Mouse (Mus musculus) neural tube, embryonic 13.5 days (tissue): ENCODE results near the gene Alg14. TPM values are rescaled to one million over a fixed set of nuclear protein-coding genes. Genes with fewer than 3 reads are reported as not detected.

Experiments used
- ATAC-seq: fragments of 200-750 bp; cut with Nextera tagmentation; 2 replicates; pipeline ENCODE4 v1.8.0; 2017; ENCODE audit warnings: low read depth, mild to moderate bottlenecking, moderate TSS enrichment, moderate library complexity
- H3K27ac ChIP-seq: fragments of 300-500 bp; sonication (generic); replicated peaks from 2 replicates; pipeline ENCODE4 v1.5.1; 2015; ENCODE audit warnings: moderate library complexity, mild to moderate bottlenecking, inconsistent platforms
- H3K27me3 ChIP-seq: fragments of 300-500 bp; sonication (generic); 2 replicates; pipeline ENCODE4 v1.6.1; 2015; ENCODE audit warnings: mild to moderate bottlenecking, inconsistent platforms
- H3K36me3 ChIP-seq: fragments of 300-500 bp; sonication (generic); 2 replicates; pipeline ENCODE4 v1.6.1; 2015; ENCODE audit warnings: mild to moderate bottlenecking, inconsistent platforms
- H3K4me1 ChIP-seq: fragments of 300-500 bp; sonication (generic); replicated peaks from 2 replicates; pipeline ENCODE4 v1.6.1; 2015; ENCODE audit warnings: inconsistent platforms
- H3K4me2 ChIP-seq: fragments of 300-500 bp; sonication (generic); 2 replicates; pipeline ENCODE4 v1.6.1; 2015; ENCODE audit warnings: inconsistent platforms, mild to moderate bottlenecking, moderate library complexity
- H3K4me3 ChIP-seq: fragments of 300-500 bp; sonication (generic); 2 replicates; pipeline ENCODE4 v1.5.1; 2015; ENCODE audit warnings: mild to moderate bottlenecking, inconsistent platforms
- H3K9ac ChIP-seq: fragments of 300-500 bp; sonication (generic); 2 replicates; pipeline ENCODE4 v1.6.1; 2015; ENCODE audit warnings: moderate library complexity, mild to moderate bottlenecking, inconsistent platforms
- H3K9me3 ChIP-seq: fragments of 300-500 bp; sonication (generic); 2 replicates; pipeline ENCODE4 v1.6.1; 2016; ENCODE audit warnings: inconsistent platforms
- WGBS: fragments of 180-500 bp; shearing (Covaris S2); methylation state at CpG from one replicate; pipeline ENCODE4 v1.1.7; 2015; 5-methylcytosine and 5-hydroxymethylcytosine counted together
- polyA plus RNA-seq: library from polyadenylated mRNA; unstranded; fragments of >200 nt; fragmentation: Nextera tagmentation; extraction: Ambion mirVana; gene quantifications from 2 replicates; pipeline ENCODE4 v1.2.1, GENCODE M21; 2015

Gene Alg14
- polyA plus RNA-seq, 1 experiment from 2014 or later: 39.3 TPM

DNA sequence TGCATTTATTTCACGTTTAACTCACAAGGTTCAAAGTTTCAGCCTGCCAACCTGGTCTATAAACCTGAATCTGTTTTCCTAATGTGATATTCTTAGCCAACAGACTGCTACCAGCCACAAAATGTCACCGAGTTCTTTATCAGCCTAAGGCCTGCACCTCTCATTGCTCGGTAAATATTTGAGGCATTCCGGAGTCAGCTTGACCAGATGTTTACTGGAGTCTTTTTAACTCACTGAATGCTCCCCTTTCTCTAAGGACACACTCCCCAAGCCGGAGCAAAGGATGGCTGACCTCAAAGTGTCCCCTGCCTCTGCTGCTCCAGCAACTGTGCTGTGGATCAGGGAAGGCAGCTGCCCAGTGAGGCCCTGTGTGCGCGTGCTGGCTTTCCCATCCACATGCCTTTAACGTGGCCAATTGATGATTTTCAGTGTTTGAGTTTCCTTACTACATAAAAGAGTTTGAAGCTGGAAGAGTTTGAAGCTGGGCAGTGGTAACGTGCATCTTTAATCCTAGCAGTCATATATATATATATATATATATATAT, 82.4 kb downstream of the Alg14 start:
- Histone ChIP-seq H3K4me1 (no peaks in the 10 kb centered on the region), H3K27ac (no peak overlapping the region), H3K9me3 (no peaks in the 10 kb centered on the region), H3K4me3 (no peak overlapping the region), H3K36me3 (no peaks in the 10 kb centered on the region), H3K4me2 (no peak overlapping the region), H3K27me3 (no peaks in the 10 kb centered on the region), H3K9ac (no peak overlapping the region)
- ATAC-seq: no peak
- 71% methylated on average over 9 of the region's 9 CpGs for WGBS

DNA sequence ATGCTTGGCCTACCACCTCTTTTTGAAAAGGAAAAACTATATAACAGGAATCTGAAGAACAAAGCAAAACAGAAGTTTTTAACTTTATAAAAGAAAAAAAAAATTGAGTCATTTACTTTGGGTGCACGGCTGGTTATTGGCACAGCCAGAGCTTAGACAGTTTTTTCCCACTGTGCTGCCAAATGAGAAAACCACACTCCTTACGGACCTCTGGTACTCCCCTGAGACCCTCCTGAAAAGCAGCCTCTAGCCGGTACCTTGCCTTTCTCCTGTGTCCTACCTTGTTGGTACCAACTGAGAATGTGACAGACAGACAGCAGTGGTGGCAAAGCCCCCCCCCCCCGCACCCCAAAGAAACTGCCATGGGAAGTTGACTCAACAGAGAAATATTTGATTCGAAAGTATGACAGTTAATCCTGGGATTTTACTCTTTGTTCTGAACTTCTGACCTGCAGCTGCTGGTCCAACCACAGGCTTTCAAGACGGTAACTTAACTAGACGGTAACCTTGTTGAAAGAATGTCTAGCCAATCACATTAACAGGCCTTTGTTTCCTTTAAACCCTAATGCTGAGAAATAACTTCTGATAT, 84.1 kb downstream of the Alg14 start:
- no peak overlapping the region for H3K27ac ChIP-seq
- no peaks in the 10 kb centered on the region for H3K4me1 ChIP-seq
- no peak overlapping the region for H3K4me2 ChIP-seq
- WGBS: 74% methylated on average over 7 of the region's 7 CpGs
- H3K27me3 ChIP-seq: no peaks in the 10 kb centered on the region
- H3K9ac ChIP-seq: no peak overlapping the region
- no peaks in the 10 kb centered on the region for H3K9me3 ChIP-seq
- H3K36me3 ChIP-seq: no peaks in the 10 kb centered on the region
- no peak overlapping the region for H3K4me3 ChIP-seq
- no peak for ATAC-seq

DNA sequence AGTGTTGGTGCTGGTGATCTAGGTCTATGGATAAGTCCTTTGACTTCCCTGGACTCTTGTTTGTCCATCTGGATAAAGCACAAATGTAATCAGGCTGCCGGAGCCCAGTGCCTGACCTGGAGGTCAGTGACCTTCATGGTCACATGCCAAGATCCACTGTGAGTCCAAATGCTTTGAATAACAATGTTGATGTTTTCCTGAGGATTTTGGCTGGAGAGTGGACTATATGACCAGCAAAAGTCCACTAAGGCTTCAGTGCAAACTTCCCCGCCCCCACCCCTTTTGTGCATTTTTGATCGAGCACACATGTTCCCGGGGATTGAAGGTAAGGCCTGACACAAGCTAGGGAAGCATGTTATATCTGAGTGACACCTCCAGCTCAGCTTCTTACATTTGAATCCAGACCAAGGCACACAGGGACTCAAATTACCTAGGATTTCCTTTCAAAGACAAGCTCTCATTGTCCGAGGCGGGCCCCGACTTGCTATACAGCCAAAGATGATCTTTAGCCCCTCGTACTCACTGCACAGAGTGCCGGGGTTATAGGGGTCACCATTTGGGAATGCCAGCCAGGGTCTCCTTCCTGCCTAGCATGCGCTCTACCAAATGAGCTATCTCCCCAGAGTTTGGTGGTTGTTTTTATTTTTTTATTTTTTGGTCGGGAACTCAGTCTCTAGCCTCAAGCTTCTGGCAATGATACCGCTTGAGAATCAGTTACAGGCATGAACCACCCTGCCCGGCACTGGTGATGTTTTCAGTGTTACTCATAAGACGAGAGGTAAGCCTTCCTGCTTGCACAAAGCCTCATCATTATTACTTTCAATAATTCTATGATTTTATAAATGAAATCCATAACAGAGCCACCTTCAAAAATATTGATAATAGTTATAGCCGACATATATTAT, 87.4 kb downstream of the Alg14 start:
- 59% methylated on average over 15 of the region's 15 CpGs for WGBS
- H3K4me2 ChIP-seq: no peak overlapping the region
- ATAC-seq: no peak
- H3K4me1 ChIP-seq: no peaks in the 10 kb centered on the region
- H3K9me3 ChIP-seq: no peaks in the 10 kb centered on the region
- no peak overlapping the region for H3K27ac ChIP-seq
- no peak overlapping the region for H3K9ac ChIP-seq
- no peaks in the 10 kb centered on the region for H3K27me3 ChIP-seq
- H3K4me3 ChIP-seq: no peak overlapping the region
- no peaks in the 10 kb centered on the region for H3K36me3 ChIP-seq

DNA sequence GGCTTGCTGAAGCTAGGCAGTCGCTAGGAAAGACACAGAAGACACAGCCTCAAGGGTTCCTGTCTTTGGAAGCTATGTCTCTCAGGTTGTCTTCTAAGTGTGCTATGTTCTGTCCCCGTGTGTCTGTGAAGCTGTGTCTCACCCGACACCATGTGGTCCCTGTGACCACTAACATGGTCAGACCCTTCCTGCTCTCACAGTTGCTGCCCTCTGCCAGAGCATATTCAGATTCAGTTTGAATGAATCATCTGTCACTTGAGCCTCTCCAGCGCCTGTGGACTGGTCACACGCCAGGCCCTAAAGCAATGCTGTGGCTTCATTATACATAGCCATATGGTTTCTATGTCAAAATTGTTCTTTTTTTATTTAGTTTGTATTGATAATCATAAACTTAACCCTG, 88.1 kb downstream of the Alg14 start:
- Histone ChIP-seq H3K4me3 (no peak overlapping the region), H3K36me3 (no peaks in the 10 kb centered on the region), H3K9ac (no peak overlapping the region), H3K27ac (no peak overlapping the region), H3K27me3 (no peaks in the 10 kb centered on the region), H3K9me3 (no peaks in the 10 kb centered on the region), H3K4me1 (no peaks in the 10 kb centered on the region), H3K4me2 (no peak overlapping the region)
- 83% methylated on average over 5 of the region's 5 CpGs for WGBS
- no peak for ATAC-seq

DNA sequence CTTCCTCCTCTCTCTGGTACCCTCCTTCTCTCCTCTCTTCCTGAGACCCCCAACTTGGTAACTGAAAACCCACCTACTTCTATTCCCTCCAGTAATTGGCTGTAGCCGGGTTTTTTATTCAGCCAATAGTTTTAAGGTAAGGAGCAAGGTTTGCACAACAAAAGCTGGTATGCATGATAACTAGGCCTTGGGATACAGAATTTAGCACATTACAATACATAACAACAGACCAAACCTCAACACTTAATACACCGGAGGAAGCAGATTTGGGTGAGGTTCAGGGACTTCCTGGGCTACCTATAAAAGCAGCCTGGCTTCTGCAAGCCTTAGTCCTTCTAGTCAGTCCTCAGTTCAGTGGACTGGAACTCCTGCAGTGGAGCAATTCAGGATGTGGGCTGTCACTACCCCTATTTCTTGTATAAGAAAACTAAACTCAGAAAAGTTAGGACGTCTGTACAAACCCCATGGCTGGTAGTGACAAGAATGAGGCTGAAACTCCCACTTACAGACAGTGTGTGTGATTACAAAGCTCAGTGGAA, 96.0 kb downstream of the Alg14 start:
- WGBS: 74% methylated on average over 3 of the region's 3 CpGs
- H3K9me3 ChIP-seq: no peaks in the 10 kb centered on the region
- H3K27ac ChIP-seq: no peak overlapping the region
- H3K4me3 ChIP-seq: no peak overlapping the region
- H3K27me3 ChIP-seq: no peaks in the 10 kb centered on the region
- no peak overlapping the region for H3K4me2 ChIP-seq
- H3K4me1 ChIP-seq: peaks cover 21% of the 10 kb centered on the region
- H3K9ac ChIP-seq: no peak overlapping the region
- no peak for ATAC-seq
- no peaks in the 10 kb centered on the region for H3K36me3 ChIP-seq

DNA sequence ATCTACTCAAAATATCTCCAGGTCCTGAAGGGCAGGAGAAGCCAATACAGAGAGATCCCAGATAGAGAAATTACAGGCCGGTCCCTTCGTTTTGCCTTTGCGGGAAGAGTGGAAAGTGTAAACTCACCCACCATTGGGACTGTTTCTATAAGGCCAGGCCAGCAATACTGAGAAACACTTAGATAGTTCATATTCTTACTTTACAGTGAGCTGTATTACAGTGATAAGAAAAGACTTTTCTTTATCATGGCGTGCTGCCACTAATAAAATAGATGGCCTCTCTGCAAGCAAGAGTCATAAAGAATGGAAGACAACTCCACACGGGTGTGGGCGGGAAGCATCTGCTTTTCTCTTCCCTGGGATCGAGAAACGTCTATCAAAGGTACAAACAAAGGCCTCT, 97.8 kb downstream of the Alg14 start:
- H3K4me1 ChIP-seq: peaks cover 21% of the 10 kb centered on the region
- H3K4me2 ChIP-seq: peak overlapping the region; percentile 50
- no peak for ATAC-seq
- WGBS: 50% methylated on average over 8 of the region's 8 CpGs
- no peaks in the 10 kb centered on the region for H3K27me3 ChIP-seq
- H3K9ac ChIP-seq: no peak overlapping the region
- no peaks in the 10 kb centered on the region for H3K9me3 ChIP-seq
- no peak overlapping the region for H3K4me3 ChIP-seq
- no peaks in the 10 kb centered on the region for H3K36me3 ChIP-seq
- H3K27ac ChIP-seq: peak overlapping the region; percentile 72; the same call in 1 of the 2 replicates

- Histone ChIP-seq H3K36me3 (no peaks in the 10 kb centered on the region), H3K4me1 (peaks cover 21% of the 10 kb centered on the region), H3K27me3 (no peaks in the 10 kb centered on the region), H3K9me3 (no peaks in the 10 kb centered on the region), H3K9ac (0 out of 2 replicates have a peak overlapping the region, but pooled peaks have one; percentile 17), H3K4me2 (peak overlapping the region; percentile 50), H3K27ac (peak overlapping the region; percentile 72), H3K4me3 (peak overlapping the region; percentile 14; the same call in 1 of the 2 replicates)
- WGBS: 13% methylated on average over 17 of the region's 17 CpGs
- ATAC-seq: peak; percentile 86
Observed at GRCm38 (mm10) chr3:121389860-121390530, 98.4 kb downstream of the Alg14 start.

- H3K4me3 ChIP-seq: peak overlapping the region; percentile 14; the same call in 1 of the 2 replicates
- no peaks in the 10 kb centered on the region for H3K36me3 ChIP-seq
- no peak overlapping the region for H3K9ac ChIP-seq
- ATAC-seq: peak; percentile 77
- peak overlapping the region; percentile 50 for H3K4me2 ChIP-seq
- H3K9me3 ChIP-seq: no peaks in the 10 kb centered on the region
- 26% methylated on average over 7 of the region's 7 CpGs for WGBS
- H3K27ac ChIP-seq: 0 out of 2 replicates have a peak overlapping the region, but pooled peaks have one; percentile 38
- peaks cover 21% of the 10 kb centered on the region for H3K4me1 ChIP-seq
- no peaks in the 10 kb centered on the region for H3K27me3 ChIP-seq
Observed at GRCm38 (mm10) chr3:121390724-121391123, 99.2 kb downstream of the Alg14 start.

GRCm38 (mm10) chr3:121395588-121396295, 104.2 kb downstream of the Alg14 start:
- Histone ChIP-seq H3K9ac (no peak overlapping the region), H3K4me2 (no peak overlapping the region), H3K27me3 (no peaks in the 10 kb centered on the region), H3K4me3 (no peak overlapping the region), H3K36me3 (no peaks in the 10 kb centered on the region), H3K4me1 (peaks cover 3% of the 10 kb centered on the region), H3K9me3 (no peaks in the 10 kb centered on the region), H3K27ac (no peak overlapping the region)
- ATAC-seq: 0 out of 2 replicates have a peak, but pooled peaks have one; percentile 11
- 70% methylated on average over 16 of the region's 16 CpGs for WGBS

GRCm38 (mm10) chr3:121396561-121396960, 105.0 kb downstream of the Alg14 start:
- Histone ChIP-seq H3K27me3 (no peaks in the 10 kb centered on the region), H3K9ac (no peak overlapping the region), H3K4me1 (no peaks in the 10 kb centered on the region), H3K9me3 (no peaks in the 10 kb centered on the region), H3K4me3 (no peak overlapping the region), H3K27ac (no peak overlapping the region), H3K4me2 (no peak overlapping the region), H3K36me3 (no peaks in the 10 kb centered on the region)
- WGBS: 69% methylated on average over 7 of the region's 7 CpGs
- ATAC-seq: no peak

GRCm38 (mm10) chr3:121397007-121397406, 105.4 kb downstream of the Alg14 start:
- H3K27ac ChIP-seq: no peak overlapping the region
- H3K9me3 ChIP-seq: no peaks in the 10 kb centered on the region
- no peak overlapping the region for H3K4me3 ChIP-seq
- WGBS: 80% methylated on average over 6 of the region's 6 CpGs
- no peak overlapping the region for H3K9ac ChIP-seq
- H3K4me2 ChIP-seq: no peak overlapping the region
- no peaks in the 10 kb centered on the region for H3K4me1 ChIP-seq
- H3K36me3 ChIP-seq: no peaks in the 10 kb centered on the region
- no peaks in the 10 kb centered on the region for H3K27me3 ChIP-seq
- no peak for ATAC-seq
